Mouse (Mus musculus): ENCODE data around the gene Olfr1333. TPM values are rescaled to one million over a fixed set of nuclear protein-coding genes. Genes with fewer than 3 reads are reported as not detected.
"Not testable (repeated sequence)": the region's sequence is repeated elsewhere in the genome, so short reads cannot be mapped to it uniquely, and the experiment has no call there.

The Olfr1333 gene
- not detected in 2 replicates for polyA plus RNA-seq (2012; rRNA removed)

DNA sequence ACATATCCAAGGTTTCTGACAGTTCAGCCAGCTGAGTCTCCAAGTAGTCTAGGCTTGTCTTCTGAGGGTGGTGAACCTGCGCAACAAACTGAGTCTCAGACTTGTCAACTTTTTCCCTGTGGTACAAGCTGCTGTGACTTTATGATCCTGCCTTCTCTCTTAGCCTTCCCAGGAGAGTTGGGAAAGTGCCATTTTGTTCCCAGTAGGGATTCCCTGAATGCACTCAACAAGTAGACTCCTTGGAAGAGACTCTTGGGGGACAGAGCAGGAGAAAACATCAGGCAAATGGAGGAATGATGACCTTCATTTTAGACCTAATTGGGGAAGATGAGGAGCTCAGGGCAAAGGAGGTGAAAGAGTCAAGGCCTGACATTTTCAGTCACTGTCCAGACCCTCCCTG, at the start of gene Olfr1333:
Gene Olfr1333 (minus strand): TSS at position 101 of the 400 bp plus-strand sequence.
- DNase-seq (ENCODE audit: extremely low spot score in 1 of 2, low spot score in 1 of 2): no peak

DNA sequence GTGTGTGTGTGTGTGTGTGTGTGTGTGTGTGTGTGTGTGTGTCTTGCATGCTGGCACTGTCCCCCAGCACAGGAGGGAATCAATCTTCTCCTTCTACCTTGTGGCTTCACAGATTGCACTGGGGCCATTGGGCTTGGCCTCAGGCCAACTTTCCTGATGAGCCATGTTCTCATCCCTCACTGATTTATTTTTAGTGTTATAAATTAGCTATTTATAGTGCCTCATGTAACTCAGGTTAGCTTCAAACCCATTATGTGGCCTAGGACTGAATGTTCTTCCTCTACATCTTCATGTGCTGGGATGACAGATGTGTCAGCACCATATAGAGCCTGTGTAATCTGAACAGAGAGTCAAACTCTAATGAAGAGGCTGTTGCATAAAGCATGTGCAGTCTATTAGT, 31.5 kb upstream of the Olfr1333 start:
- no peak for DNase-seq (ENCODE audit: extremely low spot score in 1 of 2, low spot score in 1 of 2)

GRCm38 (mm10) chr4:118864349-118864748, 28.3 kb upstream of the Olfr1333 start, which contains the start of gene Olfr1331:
Gene Olfr1331 (plus strand): TSS chr4:118864649.
- no peak for DNase-seq (ENCODE audit: extremely low spot score in 1 of 2, low spot score in 1 of 2)

- peak; percentile 5 to 7 for DNase-seq (ENCODE audit: extremely low spot score in 1 of 2, low spot score in 1 of 2)
These were observed 26.6 kb upstream of the Olfr1333 start for GRCm38 (mm10) chr4:118862704-118863103.

DNA sequence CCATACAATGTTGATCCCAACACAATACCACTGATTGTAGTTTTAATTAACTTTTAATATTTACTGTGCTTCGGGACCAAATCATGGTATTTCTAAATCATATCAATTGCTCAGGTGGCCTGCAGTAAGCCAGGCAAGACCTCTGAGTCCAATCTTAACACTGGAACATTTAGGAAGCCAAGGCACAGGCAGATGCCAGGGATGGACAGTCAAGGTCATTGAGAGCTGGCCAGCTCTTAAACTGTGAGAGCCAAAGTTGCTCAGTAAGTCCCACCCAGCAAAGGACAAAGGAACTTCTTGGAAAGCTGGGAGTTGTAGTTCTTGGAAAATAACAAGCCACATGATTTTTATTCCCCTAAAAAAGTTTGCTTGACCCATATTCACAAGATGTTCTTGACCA, 25.7 kb upstream of the Olfr1333 start:
- DNase-seq (ENCODE audit: extremely low spot score in 1 of 2, low spot score in 1 of 2): no peak

GRCm38 (mm10) chr4:118818921-118819320, 17.2 kb downstream of the Olfr1333 start:
- no peak for DNase-seq (ENCODE audit: extremely low spot score in 1 of 2, low spot score in 1 of 2)

GRCm38 (mm10) chr4:118809844-118810243, 26.2 kb downstream of the Olfr1333 start, which contains the start of gene Olfr1335:
Gene Olfr1335 (minus strand): TSS chr4:118809944.
- no peak for DNase-seq (ENCODE audit: extremely low spot score in 1 of 2, low spot score in 1 of 2)

GRCm38 (mm10) chr4:118792796-118793195, 43.3 kb downstream of the Olfr1333 start:
- DNase-seq (ENCODE audit: extremely low spot score in 1 of 2, low spot score in 1 of 2): not testable (repeated sequence)

GRCm38 (mm10) chr4:118782486-118782885, 53.6 kb downstream of the Olfr1333 start, which contains the start of gene Olfr1337:
Gene Olfr1337 (minus strand): TSS chr4:118782586.
- DNase-seq (ENCODE audit: extremely low spot score in 1 of 2, low spot score in 1 of 2): no peak

Other genes starting within 250 kb of the Olfr1333 start
- gene Cfap57, start 215.5 kb downstream of the Olfr1333 start, polyA plus RNA-seq (2012; rRNA removed): 0.36 and 0.50 TPM in 2 replicates
- gene Ebna1bp2, start 215.5 kb downstream of the Olfr1333 start, polyA plus RNA-seq (2012; rRNA removed): 49.0 and 54.8 TPM in 2 replicates
- gene Olfr62, start 177.3 kb downstream of the Olfr1333 start, polyA plus RNA-seq (2012; rRNA removed): not detected in 2 replicates
- gene Olfr1342, start 143.5 kb downstream of the Olfr1333 start, polyA plus RNA-seq (2012; rRNA removed): not detected in 2 replicates
- gene Olfr1341, start 132.8 kb downstream of the Olfr1333 start, polyA plus RNA-seq (2012; rRNA removed): 0.02 TPM in 1 of 2 replicates, not detected in the other
- 0.06 TPM in 1 of 2 replicates, not detected in the other for gene Olfr1340, start 116.1 kb downstream of the Olfr1333 start, polyA plus RNA-seq (2012; rRNA removed)
- 0.10 TPM in 1 of 2 replicates, not detected in the other for gene Olfr1339, start 104.1 kb downstream of the Olfr1333 start, polyA plus RNA-seq (2012; rRNA removed)
- not detected in 2 replicates for gene Olfr1338, start 77.5 kb downstream of the Olfr1333 start, polyA plus RNA-seq (2012; rRNA removed)
- not detected in 2 replicates for gene Olfr1337, start 53.7 kb downstream of the Olfr1333 start, polyA plus RNA-seq (2012; rRNA removed)
- not detected in 2 replicates for gene Olfr1335, start 26.3 kb downstream of the Olfr1333 start, polyA plus RNA-seq (2012; rRNA removed)
- gene Olfr1331, start 28.4 kb upstream of the Olfr1333 start, polyA plus RNA-seq (2012; rRNA removed): not detected in 2 replicates
- gene Olfr1330, start 52.3 kb upstream of the Olfr1333 start, polyA plus RNA-seq (2012; rRNA removed): not detected in 2 replicates
- gene Olfr1329, start 81.2 kb upstream of the Olfr1333 start, polyA plus RNA-seq (2012; rRNA removed): not detected in 2 replicates
- 0.02 and 0.10 TPM in 2 replicates for gene Olfr1328, start 102.3 kb upstream of the Olfr1333 start, polyA plus RNA-seq (2012; rRNA removed)
- 0.04 TPM in 2 replicates for gene Lao1, start 125.3 kb upstream of the Olfr1333 start, polyA plus RNA-seq (2012; rRNA removed)